ENCODE assay signal across 22 mouse cellular contexts in genomic region chr14:36957719-36958118, GRCm38 (mm10). TPM values are rescaled to one million over a fixed set of nuclear protein-coding genes. Genes with fewer than 3 reads are reported as not detected.
DNase-seq lines count a peak whose midpoint lies in the region; ATAC-seq and TF ChIP-seq lines count a peak whose summit lies in the region.
"Had no signal": no experiment of that assay in that cellular context is flagged by ENCODE, and none has a peak within 500 bp of the region (broad histone marks: within the 10 kb centered on the region; RNA-seq: fewer than 3 reads in every experiment).

No protein-coding gene starts in this region.

- H3K9ac ChIP-seq in intestine, postnatal 0 days (ENCODE audit: low read depth, low read length) = no peak overlapping the region
- H3K9ac ChIP-seq in intestine, embryonic 15.5 days = no peak overlapping the region
- H3K9ac ChIP-seq in liver, postnatal 0 days (replicated peaks) = no peak overlapping the region
- H3K9ac ChIP-seq: forebrain, embryonic 13.5 days; hindbrain, embryonic 12.5 days; hindbrain, embryonic 15.5 days had no signal

- WGBS in intestine, postnatal 0 days = 92% methylated on average over 6 of the region's 6 CpGs
- WGBS in intestine, embryonic 15.5 days = 92% methylated on average over 6 of the region's 6 CpGs
- 59% methylated on average over 6 of the region's 6 CpGs for WGBS in liver, postnatal 0 days (ENCODE audit: insufficient replicate concordance)

- H3K4me3 ChIP-seq in intestine, postnatal 0 days (ENCODE audit: low read depth, low read length) = no peak overlapping the region
- H3K4me3 ChIP-seq in intestine, embryonic 15.5 days (replicated peaks) = no peak overlapping the region
- H3K4me3 ChIP-seq in brown adipose tissue, adult 24 weeks (ENCODE audit: insufficient read depth, low read depth, low read length) = no peak overlapping the region
- H3K4me3 ChIP-seq in liver, postnatal 0 days (ENCODE audit: low read depth, low read length) = no peak overlapping the region
- H3K4me3 ChIP-seq: forebrain, embryonic 10.5 days; forebrain, embryonic 13.5 days; gastrocnemius, adult 2 months; hindbrain, embryonic 12.5 days; hindbrain, embryonic 15.5 days had no signal

- H3K27ac ChIP-seq in intestine, postnatal 0 days (ENCODE audit: low read depth, low read length) = peak overlapping the region; percentile 35; the same call in 1 of the 2 replicates
- no peak overlapping the region for H3K27ac ChIP-seq in intestine, embryonic 15.5 days
- 0 out of 2 replicates have a peak overlapping the region, but pooled peaks have one; percentile 20 for H3K27ac ChIP-seq in brown adipose tissue, adult 24 weeks (replicated peaks; ENCODE audit: low read depth, low read length)
- peak overlapping the region; percentile 74 for H3K27ac ChIP-seq in liver, postnatal 0 days (ENCODE audit: low read depth)
- H3K27ac ChIP-seq: forebrain, embryonic 10.5 days; forebrain, embryonic 13.5 days; gastrocnemius, adult 2 months; hindbrain, embryonic 12.5 days; hindbrain, embryonic 15.5 days had no signal

- no peaks in the 10 kb centered on the region for H3K36me3 ChIP-seq in intestine, postnatal 0 days (ENCODE audit: control insufficient read depth, insufficient read depth)
- no peaks in the 10 kb centered on the region for H3K36me3 ChIP-seq in intestine, embryonic 15.5 days
- H3K36me3 ChIP-seq in liver, postnatal 0 days (replicated peaks; ENCODE audit: insufficient read depth, low read length) = no peaks in the 10 kb centered on the region
- H3K36me3 ChIP-seq: forebrain, embryonic 10.5 days; hindbrain, embryonic 12.5 days; hindbrain, embryonic 15.5 days had no signal

- TF ChIP-seq EP300 in liver, postnatal 0 days (IDR thresholded peaks at IDR 0.05; ENCODE audit: low read depth) = no peak

- ATAC-seq in cerebellum, adult (ENCODE audit: insufficient number of reproducible peaks, low FRiP score, low TSS enrichment) = peak; percentile 29
- no peak for ATAC-seq in intestine, postnatal 0 days
- no peak for ATAC-seq in intestine, embryonic 15.5 days
- peak; percentile 50 for ATAC-seq in liver, postnatal 0 days
- ATAC-seq: activated CD4-positive, CD25-positive, alpha-beta regulatory T cell, adult 4 months; forebrain, embryonic 13.5 days; forebrain, embryonic 16.5 days had no signal

- H3K4me1 ChIP-seq in intestine, postnatal 0 days (replicated peaks; ENCODE audit: control insufficient read depth, insufficient read depth, low read length) = no peaks in the 10 kb centered on the region
- no peaks in the 10 kb centered on the region for H3K4me1 ChIP-seq in intestine, embryonic 15.5 days (replicated peaks)
- H3K4me1 ChIP-seq in brown adipose tissue, adult 24 weeks (ENCODE audit: control insufficient read depth, insufficient read depth, insufficient read length, low read length) = peaks cover 10% of the 10 kb centered on the region; the same call in 1 of the 2 replicates
- peaks cover 12% of the 10 kb centered on the region for H3K4me1 ChIP-seq in liver, postnatal 0 days (ENCODE audit: insufficient read depth)
- H3K4me1 ChIP-seq: forebrain, embryonic 10.5 days; forebrain, embryonic 13.5 days; hindbrain, embryonic 12.5 days had no signal

- no peak for TF ChIP-seq CTCF in intestine, postnatal 0 days (IDR thresholded peaks at IDR 0.05; ENCODE audit: low read depth)
- no peak for TF ChIP-seq CTCF in liver, postnatal 0 days (IDR thresholded peaks at IDR 0.05; ENCODE audit: low read depth)

- no peak for DNase-seq in cerebellum, adult 8-10 months
- DNase-seq in liver, postnatal 0 days = no peak
- no peak for DNase-seq in gastrocnemius, adult 18-20 months (ENCODE audit: low spot score)
- DNase-seq in layer of hippocampus, postnatal 25 days (ENCODE audit: extremely low spot score in 1 of 2, low spot score in 1 of 2) = no peak
- DNase-seq: adrenal gland, adult 8-10 months; adrenal gland, postnatal 25 days; cerebellum, adult 11 months; cerebellum, adult 9-10 months; gastrocnemius, adult 2 months; gastrocnemius, postnatal 14 days; heart, adult 11 months had no signal

- no peaks in the 10 kb centered on the region for H3K9me3 ChIP-seq in intestine, postnatal 0 days (ENCODE audit: control insufficient read depth)
- no peaks in the 10 kb centered on the region for H3K9me3 ChIP-seq in intestine, embryonic 15.5 days
- H3K9me3 ChIP-seq in liver, postnatal 0 days (ENCODE audit: low read length) = no peaks in the 10 kb centered on the region
- H3K9me3 ChIP-seq: forebrain, embryonic 10.5 days; forebrain, embryonic 13.5 days; hindbrain, embryonic 12.5 days; hindbrain, embryonic 15.5 days had no signal

- H3K27me3 ChIP-seq in intestine, postnatal 0 days (replicated peaks; ENCODE audit: control insufficient read depth, insufficient read depth, low read length) = no peaks in the 10 kb centered on the region
- no peaks in the 10 kb centered on the region for H3K27me3 ChIP-seq in intestine, embryonic 15.5 days (replicated peaks)
- H3K27me3 ChIP-seq in liver, postnatal 0 days (ENCODE audit: insufficient read depth, low read length) = no peaks in the 10 kb centered on the region
- H3K27me3 ChIP-seq: forebrain, embryonic 13.5 days; hindbrain, embryonic 12.5 days; hindbrain, embryonic 15.5 days had no signal

- no peak overlapping the region for H3K4me2 ChIP-seq in intestine, postnatal 0 days (replicated peaks; ENCODE audit: low read depth)
- no peak overlapping the region for H3K4me2 ChIP-seq in intestine, embryonic 15.5 days (replicated peaks)
- H3K4me2 ChIP-seq in liver, postnatal 0 days (ENCODE audit: low read depth, low read length) = peak overlapping the region; percentile 27; the same call in 1 of the 2 replicates
- H3K4me2 ChIP-seq: forebrain, embryonic 13.5 days; heart, embryonic 11.5 days; hindbrain, embryonic 12.5 days; hindbrain, embryonic 15.5 days had no signal

RNA-seq across cellular contexts. Expression of gene Ccser2, which starts 10.9 kb away (rescaled TPM):
- polyA plus RNA-seq in intestine, postnatal 0 days (2015; fragmentation: Nextera tagmentation; extraction: Ambion mirVana) = 81.8 and 81.9 TPM in 2 replicates
- 29.4 and 35.1 TPM in 2 replicates for polyA plus RNA-seq in intestine, embryonic 15.5 days (2015; fragmentation: Nextera tagmentation; extraction: Ambion mirVana)
- polyA plus RNA-seq in brown adipose tissue, adult 24 weeks (2012; ENCODE audit: insufficient read depth, insufficient read length, missing spikeins) = 46.7 and 88.5 TPM in 2 replicates
- polyA plus RNA-seq in liver, postnatal 0 days (2015; fragmentation: Nextera tagmentation; extraction: Ambion mirVana) = 11.8 and 16.6 TPM in 2 replicates
- 10 to 100 TPM; 63.3 to 72.8 TPM for total RNA-seq in gastrocnemius, adult 18-20 months (2021)
- total RNA-seq in layer of hippocampus, postnatal 25 days (2021) = 10 to 100 TPM; 78.8 to 84.9 TPM

Comparison
In these comparisons a context has a peak if more than half of its experiments do, and no peak if none do; other contexts are left out.
1. ATAC-seq: peak in cerebellum, adult (single experiment) and liver, postnatal 0 days (single experiment); none in intestine, postnatal 0 days (single experiment) and intestine, embryonic 15.5 days (single experiment).